Mouse (Mus musculus): ENCODE data around the gene Melk. TPM values are rescaled to one million over a fixed set of nuclear protein-coding genes. Genes with fewer than 3 reads are reported as not detected.
A peak's percentile ranks its signal among the peaks of the same experiment; 100 is the strongest.

Melk gene
- 4.0 and 5.7 TPM in 2 replicates for polyA plus RNA-seq (2015; fragmentation: Nextera tagmentation; extraction: Ambion mirVana)

DNA sequence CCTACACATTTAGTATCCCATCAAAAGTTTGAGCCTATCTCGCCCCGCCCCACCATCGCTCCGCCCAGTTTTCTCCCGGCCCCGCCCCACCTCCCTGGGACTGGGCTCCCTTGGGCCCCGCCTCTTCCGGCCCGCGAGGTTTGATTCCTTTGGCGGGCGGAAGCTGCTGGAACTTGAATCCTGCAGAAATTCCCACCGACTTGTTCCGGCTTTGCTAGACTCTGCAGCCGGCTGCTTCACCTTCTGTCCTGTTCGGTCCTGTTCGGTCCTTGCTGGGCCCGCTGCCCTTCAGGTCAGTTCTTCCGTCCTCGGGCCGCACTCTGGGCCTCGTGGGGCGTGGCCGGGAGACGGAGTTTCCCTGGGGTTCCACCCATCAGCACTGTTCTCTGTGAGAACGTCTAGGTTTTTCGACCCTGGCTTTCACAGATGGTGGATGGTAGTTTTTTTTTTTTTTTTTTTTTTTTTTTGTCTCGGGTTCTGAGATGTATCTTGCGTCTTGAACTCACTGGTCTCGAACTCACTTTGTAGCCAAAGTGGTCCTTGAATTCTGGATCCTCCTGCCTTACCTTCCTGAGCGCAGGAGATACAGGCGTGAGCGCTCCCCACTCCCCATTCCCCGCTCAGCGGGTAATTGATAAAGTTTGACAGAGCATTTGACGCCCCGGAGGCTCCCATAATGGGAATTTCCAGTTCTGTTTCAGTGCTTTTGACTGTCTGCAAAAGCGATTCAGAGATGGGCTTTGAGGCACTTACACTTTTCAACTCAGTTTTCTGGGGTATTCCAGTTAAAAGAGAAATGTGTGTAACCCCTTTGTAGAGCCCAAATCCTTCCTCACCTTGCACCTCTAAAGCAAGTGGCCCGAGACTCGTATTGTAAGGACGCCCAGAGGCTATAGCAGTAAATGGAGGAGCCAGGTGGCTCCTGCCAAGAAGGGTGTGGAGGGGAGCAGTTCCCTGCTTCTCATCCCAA lies at the start of gene Melk:
Melk (plus strand) TSS at position 96 of the 970 bp plus-strand sequence.
- Histone ChIP-seq H3K9me3 (replicated peaks; ENCODE audit: control insufficient read depth, low read length, poor library complexity, severe bottlenecking) (no peaks in the 10 kb centered on the region), H3K9ac (ENCODE audit: low read depth, low read length) (peak within 1 kb of the TSS; percentile 60; the same call in 1 of the 2 replicates), H3K4me2 (ENCODE audit: low read length) (peak within 1 kb of the TSS; percentile 89), H3K27ac (ENCODE audit: low read length) (no peak within 1 kb of the TSS), H3K27me3 (ENCODE audit: control insufficient read depth, insufficient read depth, low read depth, low read length) (no peaks in the 10 kb centered on the region), H3K4me3 (ENCODE audit: low read depth, low read length) (peak within 1 kb of the TSS; percentile 57), H3K36me3 (ENCODE audit: control insufficient read depth, insufficient read depth, low read length) (no peaks in the 10 kb centered on the region), H3K4me1 (ENCODE audit: control insufficient read depth, insufficient read depth, low read length) (no peaks in the 10 kb centered on the region)
- under 1% methylated on average over 41 of the region's 41 CpGs for WGBS
- peak; percentile 79 for ATAC-seq

- 92% methylated on average over 5 of the region's 5 CpGs for WGBS
- peaks cover 34% of the 10 kb centered on the region for H3K4me1 ChIP-seq (ENCODE audit: control insufficient read depth, insufficient read depth, low read length)
- H3K27ac ChIP-seq (ENCODE audit: low read length), result no peak overlapping the region
- no peak overlapping the region for H3K9ac ChIP-seq (ENCODE audit: low read depth, low read length)
- H3K27me3 ChIP-seq (ENCODE audit: control insufficient read depth, insufficient read depth, low read depth, low read length), result no peaks in the 10 kb centered on the region
- no peak for ATAC-seq
- H3K36me3 ChIP-seq (ENCODE audit: control insufficient read depth, insufficient read depth, low read length), result no peaks in the 10 kb centered on the region
- no peak overlapping the region for H3K4me3 ChIP-seq (ENCODE audit: low read depth, low read length)
- H3K4me2 ChIP-seq (ENCODE audit: low read length), result no peak overlapping the region
- no peaks in the 10 kb centered on the region for H3K9me3 ChIP-seq (replicated peaks; ENCODE audit: control insufficient read depth, low read length, poor library complexity, severe bottlenecking)
Observed at GRCm38 (mm10) chr4:44251521-44251920, 49.2 kb upstream of the Melk start.

DNA sequence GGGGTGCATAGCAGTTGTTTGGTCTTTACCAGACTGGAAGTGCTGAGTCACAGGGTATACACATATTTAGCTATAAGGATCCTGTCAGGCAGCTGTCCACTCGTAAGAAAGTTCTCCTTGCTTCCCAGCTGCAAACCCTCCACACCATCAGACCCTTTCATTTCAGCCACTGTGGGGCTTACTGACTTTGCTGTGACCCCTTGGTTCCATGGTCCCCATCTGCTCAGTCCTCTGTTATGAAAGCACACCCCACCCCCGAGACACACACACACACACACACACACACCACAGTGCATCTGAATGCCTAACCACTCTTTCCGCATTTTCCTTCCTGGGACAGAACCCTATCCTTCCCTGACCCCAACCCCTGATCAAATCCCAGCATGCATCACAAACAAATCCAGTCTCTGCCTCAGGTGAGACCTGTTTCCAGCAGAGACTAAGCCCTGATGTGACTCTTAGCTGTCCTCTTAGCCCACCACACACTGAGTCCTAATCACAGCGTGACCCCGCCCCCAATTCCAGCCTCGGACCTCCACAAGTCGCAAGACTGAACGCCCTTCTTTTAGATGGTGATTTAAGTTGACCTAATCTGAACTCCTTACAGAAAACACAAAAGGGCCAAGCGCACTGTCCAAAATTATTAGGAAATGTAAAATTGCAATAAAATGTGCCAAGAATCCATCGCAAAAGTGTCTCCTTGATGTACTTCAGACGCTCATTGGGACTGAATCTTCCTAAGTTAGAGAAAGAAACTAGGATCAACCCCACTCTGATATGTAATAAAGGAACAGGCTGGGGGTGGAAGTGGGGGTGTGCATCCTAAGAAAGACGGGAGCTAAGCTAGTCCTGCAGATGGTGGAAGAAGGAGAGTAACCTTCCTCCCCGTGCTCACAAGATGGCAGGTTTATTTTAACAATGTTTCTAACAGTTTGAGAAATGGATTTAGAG lies 48.4 kb upstream of the Melk start:
- Histone ChIP-seq H3K36me3 (ENCODE audit: control insufficient read depth, insufficient read depth, low read length) (no peaks in the 10 kb centered on the region), H3K4me1 (ENCODE audit: control insufficient read depth, insufficient read depth, low read length) (peaks cover 31% of the 10 kb centered on the region), H3K9ac (ENCODE audit: low read depth, low read length) (no peak overlapping the region), H3K9me3 (replicated peaks; ENCODE audit: control insufficient read depth, low read length, poor library complexity, severe bottlenecking) (no peaks in the 10 kb centered on the region), H3K4me3 (ENCODE audit: low read depth, low read length) (no peak overlapping the region), H3K27me3 (ENCODE audit: control insufficient read depth, insufficient read depth, low read depth, low read length) (no peaks in the 10 kb centered on the region), H3K27ac (ENCODE audit: low read length) (no peak overlapping the region), H3K4me2 (ENCODE audit: low read length) (no peak overlapping the region; the same call in 1 of the 2 replicates)
- WGBS, result 10% methylated on average over 13 of the region's 13 CpGs
- no peak for ATAC-seq

GRCm38 (mm10) chr4:44253191-44253590 lies 47.5 kb upstream of the Melk start:
- Histone ChIP-seq H3K9me3 (replicated peaks; ENCODE audit: control insufficient read depth, low read length, poor library complexity, severe bottlenecking) (no peaks in the 10 kb centered on the region), H3K4me3 (ENCODE audit: low read depth, low read length) (no peak overlapping the region; the same call in 1 of the 2 replicates), H3K4me1 (ENCODE audit: control insufficient read depth, insufficient read depth, low read length) (peaks cover 22% of the 10 kb centered on the region), H3K4me2 (ENCODE audit: low read length) (peak overlapping the region; percentile 24; the same call in 1 of the 2 replicates), H3K9ac (ENCODE audit: low read depth, low read length) (no peak overlapping the region), H3K36me3 (ENCODE audit: control insufficient read depth, insufficient read depth, low read length) (no peaks in the 10 kb centered on the region), H3K27ac (ENCODE audit: low read length) (no peak overlapping the region), H3K27me3 (ENCODE audit: control insufficient read depth, insufficient read depth, low read depth, low read length) (no peaks in the 10 kb centered on the region)
- 11% methylated on average over 6 of the region's 6 CpGs for whole genome bisulfite sequencing
- ATAC-seq, result no peak

DNA sequence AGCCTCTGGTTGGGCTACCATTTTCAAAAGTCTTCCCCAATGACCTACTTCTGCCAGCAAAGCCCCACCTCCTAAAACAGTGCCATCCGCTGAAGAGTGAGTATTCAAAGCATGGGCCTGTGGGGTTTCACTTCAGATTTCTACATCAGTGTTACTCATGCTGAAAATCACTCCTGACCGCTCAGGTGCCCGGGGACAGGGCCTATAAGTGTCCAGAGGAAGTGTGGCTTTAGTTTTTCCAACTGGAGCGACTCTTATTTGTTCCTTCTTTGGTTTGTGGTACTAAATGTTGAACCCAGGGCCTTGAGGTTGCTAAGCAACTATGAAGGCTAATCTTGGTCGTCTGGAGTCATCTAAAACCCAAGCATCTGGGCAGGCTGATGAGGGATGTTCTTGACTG lies 46.1 kb upstream of the Melk start:
- no peak for ATAC-seq
- no peaks in the 10 kb centered on the region for H3K27me3 ChIP-seq (ENCODE audit: control insufficient read depth, insufficient read depth, low read depth, low read length)
- H3K4me1 ChIP-seq (ENCODE audit: control insufficient read depth, insufficient read depth, low read length), result peaks cover 22% of the 10 kb centered on the region
- H3K9me3 ChIP-seq (replicated peaks; ENCODE audit: control insufficient read depth, low read length, poor library complexity, severe bottlenecking), result no peaks in the 10 kb centered on the region
- no peak overlapping the region for H3K4me2 ChIP-seq (ENCODE audit: low read length)
- H3K36me3 ChIP-seq (ENCODE audit: control insufficient read depth, insufficient read depth, low read length), result no peaks in the 10 kb centered on the region
- no peak overlapping the region for H3K9ac ChIP-seq (ENCODE audit: low read depth, low read length)
- WGBS, result 78% methylated on average over 5 of the region's 5 CpGs
- no peak overlapping the region for H3K4me3 ChIP-seq (ENCODE audit: low read depth, low read length)
- no peak overlapping the region for H3K27ac ChIP-seq (ENCODE audit: low read length)

DNA sequence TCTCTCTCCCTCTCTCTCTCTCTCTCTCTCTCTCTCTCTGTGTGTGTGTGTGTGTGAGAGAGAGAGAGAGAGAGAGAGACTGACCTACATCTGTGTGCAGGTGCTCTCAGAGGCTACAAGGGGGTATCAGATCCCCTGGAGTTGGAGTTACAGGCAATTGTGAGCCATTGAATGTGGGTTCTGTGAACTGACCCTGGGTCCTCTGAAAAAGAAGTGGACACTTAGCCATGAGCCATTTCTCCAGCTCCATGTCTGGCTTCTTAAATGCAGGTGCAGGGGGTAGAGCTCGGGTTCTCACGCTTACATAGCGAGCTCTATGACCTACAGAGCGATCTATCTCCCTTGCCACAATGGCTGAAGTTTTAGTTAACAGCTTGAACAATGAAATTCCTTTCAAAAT lies 41.5 kb upstream of the Melk start:
- Histone ChIP-seq H3K27ac (ENCODE audit: low read length) (no peak overlapping the region), H3K9me3 (replicated peaks; ENCODE audit: control insufficient read depth, low read length, poor library complexity, severe bottlenecking) (no peaks in the 10 kb centered on the region), H3K4me1 (ENCODE audit: control insufficient read depth, insufficient read depth, low read length) (no peaks in the 10 kb centered on the region), H3K4me3 (ENCODE audit: low read depth, low read length) (no peak overlapping the region), H3K36me3 (ENCODE audit: control insufficient read depth, insufficient read depth, low read length) (no peaks in the 10 kb centered on the region), H3K4me2 (ENCODE audit: low read length) (no peak overlapping the region), H3K9ac (ENCODE audit: low read depth, low read length) (no peak overlapping the region), H3K27me3 (ENCODE audit: control insufficient read depth, insufficient read depth, low read depth, low read length) (no peaks in the 10 kb centered on the region)
- WGBS, result 82% methylated on average over 4 of the region's 4 CpGs
- ATAC-seq, result no peak

DNA sequence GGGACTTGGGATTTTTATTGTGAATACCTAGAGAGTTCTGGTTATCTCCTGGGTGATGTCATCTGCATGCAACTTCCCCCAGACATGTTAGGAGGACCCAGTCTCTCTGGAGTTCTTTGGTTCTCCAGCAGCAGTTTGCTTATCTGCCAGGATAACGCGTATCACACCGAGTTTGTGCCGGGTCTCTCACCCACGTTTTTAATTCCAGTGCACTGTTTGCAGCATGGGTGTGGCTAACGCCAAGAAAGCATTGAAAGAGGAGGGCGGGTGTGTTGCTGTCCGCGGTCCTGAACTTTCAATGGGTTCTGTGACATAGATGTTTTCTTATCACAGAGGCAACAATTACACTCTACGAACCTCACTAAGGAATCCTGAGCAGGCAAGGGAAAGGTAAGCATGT lies 40.4 kb upstream of the Melk start:
- no peak overlapping the region for H3K27ac ChIP-seq (ENCODE audit: low read length)
- no peak for ATAC-seq
- no peaks in the 10 kb centered on the region for H3K36me3 ChIP-seq (ENCODE audit: control insufficient read depth, insufficient read depth, low read length)
- H3K9ac ChIP-seq (ENCODE audit: low read depth, low read length), result no peak overlapping the region
- H3K4me1 ChIP-seq (ENCODE audit: control insufficient read depth, insufficient read depth, low read length), result no peaks in the 10 kb centered on the region
- H3K4me3 ChIP-seq (ENCODE audit: low read depth, low read length), result no peak overlapping the region
- no peaks in the 10 kb centered on the region for H3K9me3 ChIP-seq (replicated peaks; ENCODE audit: control insufficient read depth, low read length, poor library complexity, severe bottlenecking)
- H3K4me2 ChIP-seq (ENCODE audit: low read length), result no peak overlapping the region
- WGBS, result 4% methylated on average over 10 of the region's 10 CpGs
- H3K27me3 ChIP-seq (ENCODE audit: control insufficient read depth, insufficient read depth, low read depth, low read length), result no peaks in the 10 kb centered on the region

DNA sequence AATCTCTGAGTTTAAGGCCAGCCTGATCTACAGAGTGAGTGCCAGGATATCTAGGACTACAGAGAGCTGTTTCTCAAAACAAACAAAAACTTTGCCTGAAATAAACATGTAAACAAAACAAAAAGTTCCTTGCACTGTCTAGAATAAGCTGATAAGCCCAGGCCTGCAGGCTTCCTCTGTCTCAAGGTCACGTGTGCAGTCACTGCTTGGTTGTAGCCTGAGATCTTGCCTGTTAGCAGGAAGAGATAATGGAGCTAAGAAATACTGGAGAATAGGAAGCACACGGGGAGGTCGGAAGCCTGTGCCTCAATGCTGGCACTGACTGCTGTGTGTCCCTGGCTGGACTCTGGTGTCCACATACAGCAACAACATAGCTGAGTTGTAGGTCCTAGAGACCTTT lies 35.2 kb upstream of the Melk start:
- no peaks in the 10 kb centered on the region for H3K36me3 ChIP-seq (ENCODE audit: control insufficient read depth, insufficient read depth, low read length)
- H3K4me2 ChIP-seq (ENCODE audit: low read length), result no peak overlapping the region
- no peak overlapping the region for H3K9ac ChIP-seq (ENCODE audit: low read depth, low read length)
- no peak overlapping the region for H3K27ac ChIP-seq (ENCODE audit: low read length)
- no peak for ATAC-seq
- H3K4me3 ChIP-seq (ENCODE audit: low read depth, low read length), result no peak overlapping the region
- 86% methylated on average over 3 of the region's 3 CpGs for WGBS
- no peaks in the 10 kb centered on the region for H3K9me3 ChIP-seq (replicated peaks; ENCODE audit: control insufficient read depth, low read length, poor library complexity, severe bottlenecking)
- H3K4me1 ChIP-seq (ENCODE audit: control insufficient read depth, insufficient read depth, low read length), result no peaks in the 10 kb centered on the region
- H3K27me3 ChIP-seq (ENCODE audit: control insufficient read depth, insufficient read depth, low read depth, low read length), result no peaks in the 10 kb centered on the region
